Mouse (Mus musculus) neural tube, embryonic 14.5 days (tissue): Measurements from ENCODE around the gene F5. TPM values are rescaled to one million over a fixed set of nuclear protein-coding genes. Genes with fewer than 3 reads are reported as not detected.

Experiments
- ATAC-seq: fragments of 200-750 bp; cut with Nextera tagmentation; 2 replicates; pipeline ENCODE4 v1.8.0; 2017; ENCODE audit warnings: low read depth, mild to moderate bottlenecking, moderate TSS enrichment, moderate library complexity
- H3K27ac ChIP-seq: fragments of 300-500 bp; sonication (generic); 2 replicates; pipeline ENCODE4 v1.5.1; 2014; ENCODE audit warnings: low read depth, mild to moderate bottlenecking, control low read depth, low read length, moderate library complexity, mixed read lengths
- H3K27me3 ChIP-seq: fragments of 300-500 bp; sonication (generic); 2 replicates; pipeline ENCODE4 v1.6.1; 2014; ENCODE audit warnings: low read length; ENCODE audit not compliant: control insufficient read depth, insufficient read depth
- H3K36me3 ChIP-seq: fragments of 300-500 bp; sonication (generic); 2 replicates; pipeline ENCODE4 v1.6.1; 2014; ENCODE audit warnings: low read length, mixed read lengths; ENCODE audit not compliant: control insufficient read depth, insufficient read depth
- H3K4me1 ChIP-seq: fragments of 300-500 bp; sonication (generic); 2 replicates; pipeline ENCODE4 v1.6.1; 2014; ENCODE audit warnings: low read length; ENCODE audit not compliant: control insufficient read depth, insufficient read depth
- H3K4me2 ChIP-seq: fragments of 300-500 bp; sonication (generic); 2 replicates; pipeline ENCODE4 v1.6.1; 2014; ENCODE audit warnings: mild to moderate bottlenecking, low read depth, low read length, control low read depth
- H3K4me3 ChIP-seq: fragments of 300-500 bp; sonication (generic); 2 replicates; pipeline ENCODE4 v1.5.1; 2014; ENCODE audit warnings: low read depth, low read length, control low read depth, mixed read lengths
- H3K9ac ChIP-seq: fragments of 300-500 bp; sonication (generic); replicated peaks from 2 replicates; pipeline ENCODE4 v1.6.1; 2014; ENCODE audit warnings: low read depth, mild to moderate bottlenecking, control low read depth, low read length, mixed read lengths
- H3K9me3 ChIP-seq: fragments of 300-500 bp; sonication (generic); 2 replicates; pipeline ENCODE4 v1.6.1; 2016; ENCODE audit warnings: low read length; ENCODE audit not compliant: control insufficient read depth
- WGBS: fragments of 180-500 bp; shearing (Covaris S2); extraction: QIAGEN DNeasy Blood & Tissue Kit; methylation state at CpG from one replicate; pipeline ENCODE4 v1.1.7; 2014; 5-methylcytosine and 5-hydroxymethylcytosine counted together
- polyA plus RNA-seq: library from polyadenylated mRNA; unstranded; fragments of >200 nt; fragmentation: Nextera tagmentation; extraction: Ambion mirVana; gene quantifications from 2 replicates; pipeline ENCODE4 v1.2.1, GENCODE M21; 2014

Gene F5
- polyA plus RNA-seq, 1 experiment from 2014 or later = 0.15 TPM

- Histone ChIP-seq H3K27ac (no peak overlapping the region), H3K9ac (no peak overlapping the region), H3K4me2 (no peak overlapping the region), H3K9me3 (no peaks in the 10 kb centered on the region), H3K4me1 (no peaks in the 10 kb centered on the region), H3K27me3 (no peaks in the 10 kb centered on the region), H3K36me3 (no peaks in the 10 kb centered on the region), H3K4me3 (no peak overlapping the region)
- ATAC-seq = no peak
- 70% methylated on average over 4 of the region's 4 CpGs for WGBS
Measured at GRCm38 (mm10) chr1:164139464-164139863, 12.2 kb upstream of the F5 start.

- Histone ChIP-seq H3K9me3 (no peaks in the 10 kb centered on the region), H3K27me3 (no peaks in the 10 kb centered on the region), H3K4me2 (no peak overlapping the region), H3K27ac (no peak overlapping the region), H3K4me1 (no peaks in the 10 kb centered on the region), H3K36me3 (no peaks in the 10 kb centered on the region), H3K9ac (no peak overlapping the region), H3K4me3 (no peak overlapping the region)
- no peak for ATAC-seq
- WGBS = 97% methylated on average over 7 of the region's 7 CpGs
Measured at GRCm38 (mm10) chr1:164149083-164149482, 2.6 kb upstream of the F5 start.

- H3K27me3 ChIP-seq = no peaks in the 10 kb centered on the region
- no peak for ATAC-seq
- no peaks in the 10 kb centered on the region for H3K36me3 ChIP-seq
- H3K4me1 ChIP-seq = no peaks in the 10 kb centered on the region
- H3K4me2 ChIP-seq = no peak overlapping the region
- H3K27ac ChIP-seq = no peak overlapping the region
- H3K4me3 ChIP-seq = no peak overlapping the region
- no peaks in the 10 kb centered on the region for H3K9me3 ChIP-seq
- WGBS = 94% methylated on average over 5 of the region's 5 CpGs
- H3K9ac ChIP-seq = no peak overlapping the region
Measured at GRCm38 (mm10) chr1:164152836-164153235, 1.2 kb downstream of the F5 start.

GRCm38 (mm10) chr1:164154983-164155382 is 3.3 kb downstream of the F5 start:
- no peaks in the 10 kb centered on the region for H3K27me3 ChIP-seq
- no peak overlapping the region for H3K4me3 ChIP-seq
- H3K9me3 ChIP-seq = no peaks in the 10 kb centered on the region
- H3K9ac ChIP-seq = no peak overlapping the region
- no peaks in the 10 kb centered on the region for H3K4me1 ChIP-seq
- H3K36me3 ChIP-seq = no peaks in the 10 kb centered on the region
- no peak overlapping the region for H3K4me2 ChIP-seq
- no peak for ATAC-seq
- WGBS = 88% methylated on average over 3 of the region's 3 CpGs
- no peak overlapping the region for H3K27ac ChIP-seq

GRCm38 (mm10) chr1:164158571-164158970 is 6.9 kb downstream of the F5 start:
- Histone ChIP-seq H3K9ac (no peak overlapping the region), H3K4me2 (no peak overlapping the region), H3K27ac (no peak overlapping the region), H3K27me3 (no peaks in the 10 kb centered on the region), H3K4me3 (no peak overlapping the region), H3K4me1 (no peaks in the 10 kb centered on the region), H3K9me3 (no peaks in the 10 kb centered on the region), H3K36me3 (no peaks in the 10 kb centered on the region)
- 83% methylated on average over 4 of the region's 4 CpGs for WGBS
- ATAC-seq = no peak

GRCm38 (mm10) chr1:164159781-164160180 is 8.1 kb downstream of the F5 start:
- Histone ChIP-seq H3K4me1 (no peaks in the 10 kb centered on the region), H3K9ac (no peak overlapping the region), H3K36me3 (no peaks in the 10 kb centered on the region), H3K4me3 (no peak overlapping the region), H3K4me2 (no peak overlapping the region), H3K9me3 (no peaks in the 10 kb centered on the region), H3K27ac (no peak overlapping the region), H3K27me3 (no peaks in the 10 kb centered on the region)
- WGBS = 77% methylated on average over 2 of the region's 2 CpGs
- no peak for ATAC-seq

- Histone ChIP-seq H3K27ac (no peak overlapping the region), H3K9ac (no peak overlapping the region), H3K4me1 (no peaks in the 10 kb centered on the region), H3K36me3 (no peaks in the 10 kb centered on the region), H3K27me3 (no peaks in the 10 kb centered on the region), H3K9me3 (no peaks in the 10 kb centered on the region), H3K4me3 (no peak overlapping the region), H3K4me2 (no peak overlapping the region)
- 86% methylated on average over 5 of the region's 5 CpGs for WGBS
- no peak for ATAC-seq
Measured at GRCm38 (mm10) chr1:164162745-164163144, 11.1 kb downstream of the F5 start.

GRCm38 (mm10) chr1:164168818-164169217 is 17.2 kb downstream of the F5 start:
- 80% methylated on average over 4 of the region's 4 CpGs for WGBS
- no peaks in the 10 kb centered on the region for H3K9me3 ChIP-seq
- no peak overlapping the region for H3K4me2 ChIP-seq
- no peaks in the 10 kb centered on the region for H3K36me3 ChIP-seq
- no peak overlapping the region for H3K9ac ChIP-seq
- H3K4me1 ChIP-seq = no peaks in the 10 kb centered on the region
- ATAC-seq = no peak
- no peak overlapping the region for H3K27ac ChIP-seq
- H3K4me3 ChIP-seq = no peak overlapping the region
- H3K27me3 ChIP-seq = no peaks in the 10 kb centered on the region

GRCm38 (mm10) chr1:164170434-164170833 is 18.8 kb downstream of the F5 start:
- H3K9me3 ChIP-seq = no peaks in the 10 kb centered on the region
- H3K9ac ChIP-seq = no peak overlapping the region
- WGBS = 84% methylated on average over 2 of the region's 2 CpGs
- H3K4me2 ChIP-seq = no peak overlapping the region
- no peak for ATAC-seq
- H3K4me3 ChIP-seq = no peak overlapping the region
- H3K27ac ChIP-seq = no peak overlapping the region
- no peaks in the 10 kb centered on the region for H3K4me1 ChIP-seq
- no peaks in the 10 kb centered on the region for H3K27me3 ChIP-seq
- H3K36me3 ChIP-seq = no peaks in the 10 kb centered on the region

- no peak for ATAC-seq
- no peaks in the 10 kb centered on the region for H3K4me1 ChIP-seq
Measured at GRCm38 (mm10) chr1:164173145-164173544, 21.5 kb downstream of the F5 start.

More at GRCm38 (mm10) chr1:164173145-164173544, 21.5 kb downstream of the F5 start:
- 90% methylated on average over 4 of the region's 4 CpGs for WGBS
- H3K27ac ChIP-seq = no peak overlapping the region
- H3K4me3 ChIP-seq = no peak overlapping the region
- no peak overlapping the region for H3K9ac ChIP-seq
- H3K9me3 ChIP-seq = no peaks in the 10 kb centered on the region
- no peak overlapping the region for H3K4me2 ChIP-seq
- no peaks in the 10 kb centered on the region for H3K27me3 ChIP-seq
- H3K36me3 ChIP-seq = no peaks in the 10 kb centered on the region
